Mouse (Mus musculus) midbrain, postnatal 0 days (tissue): ENCODE data around the gene Scnn1b. TPM values are rescaled to one million over a fixed set of nuclear protein-coding genes. Genes with fewer than 3 reads are reported as not detected.

ENCODE experiments used
- ATAC-seq: fragments of 200-750 bp; cut with Nextera tagmentation; 2 replicates; pipeline ENCODE4 v1.8.0; 2017; ENCODE audit warnings: moderate number of reproducible peaks, mild to moderate bottlenecking, moderate TSS enrichment, moderate library complexity; ENCODE audit not compliant: low FRiP score
- DNase-seq: peaks from one replicate; pipeline ENCODE4 v3.0.0-alpha.2; 2015; ENCODE audit warnings: low spot score
- H3K27ac ChIP-seq: fragments of 300-500 bp; sonication (generic); 2 replicates; pipeline ENCODE4 v1.5.1; 2014; ENCODE audit warnings: low read depth, mild to moderate bottlenecking, low read length, mixed read lengths
- H3K27me3 ChIP-seq: fragments of 300-500 bp; sonication (generic); 2 replicates; pipeline ENCODE4 v1.6.1; 2014; ENCODE audit warnings: low read length, control low read depth, mixed read lengths; ENCODE audit not compliant: insufficient read depth
- H3K36me3 ChIP-seq: fragments of 300-500 bp; sonication (generic); 2 replicates; pipeline ENCODE4 v1.6.1; 2014; ENCODE audit warnings: low read length, control low read depth, mixed read lengths; ENCODE audit not compliant: insufficient read depth
- H3K4me1 ChIP-seq: fragments of 300-500 bp; sonication (generic); 2 replicates; pipeline ENCODE4 v1.6.1; 2014; ENCODE audit warnings: mild to moderate bottlenecking, control low read depth, antibody characterized with exemption, low read length, mixed read lengths; ENCODE audit not compliant: insufficient read depth
- H3K4me2 ChIP-seq: fragments of 300-500 bp; sonication (generic); 2 replicates; pipeline ENCODE4 v1.6.1; 2014; ENCODE audit warnings: low read depth, mild to moderate bottlenecking, low read length, mixed read lengths; ENCODE audit not compliant: poor library complexity, severe bottlenecking
- H3K4me3 ChIP-seq: fragments of 300-500 bp; sonication (generic); 2 replicates; pipeline ENCODE4 v1.5.1; 2014; ENCODE audit warnings: low read depth, mild to moderate bottlenecking, low read length, moderate library complexity
- H3K9ac ChIP-seq: fragments of 300-500 bp; sonication (generic); replicated peaks from 2 replicates; pipeline ENCODE4 v1.6.1; 2014; ENCODE audit warnings: mild to moderate bottlenecking, low read length, moderate library complexity, mixed read lengths; ENCODE audit not compliant: poor library complexity, severe bottlenecking
- H3K9me3 ChIP-seq: fragments of 300-500 bp; sonication (generic); 2 replicates; pipeline ENCODE4 v1.6.1; 2016; ENCODE audit warnings: low read length, control low read depth
- CTCF ChIP-seq: IDR thresholded peaks from 2 replicates; pipeline ENCODE4 v1.5.1; 2016; ENCODE audit warnings: antibody characterized with exemption, mild to moderate bottlenecking
- WGBS: fragments of 180-500 bp; shearing (Covaris S2); extraction: QIAGEN DNeasy Blood & Tissue Kit; methylation state at CpG from one replicate; pipeline ENCODE4 v1.1.7; 2014; 5-methylcytosine and 5-hydroxymethylcytosine counted together
- polyA plus RNA-seq: library from polyadenylated mRNA; unstranded; fragments of >200 nt; fragmentation: Nextera tagmentation; extraction: Ambion mirVana; gene quantifications from 2 replicates; pipeline ENCODE4 v1.2.1, GENCODE M21; 2015
- total RNA-seq: library from RNA; depleted of rRNA; stranded (reverse); fragments of >200 nt; gene quantifications from 2 replicates; pipeline ENCODE4 v1.2.3, GENCODE M21; 2014

The Scnn1b gene
- total and polyA plus RNA-seq, 2 experiments from 2014 or later, result 0.47 to 0.60 TPM

GRCm38 (mm10) chr7:121946196-121946595 is 81.4 kb downstream of the Scnn1b start:
- Histone ChIP-seq H3K9ac (no peak overlapping the region), H3K36me3 (peaks cover 9% of the 10 kb centered on the region), H3K27ac (no peak overlapping the region), H3K4me3 (no peak overlapping the region), H3K4me1 (no peaks in the 10 kb centered on the region), H3K9me3 (no peaks in the 10 kb centered on the region), H3K27me3 (no peaks in the 10 kb centered on the region), H3K4me2 (no peak overlapping the region)
- DNase-seq (no peak), ATAC-seq (no peak)
- WGBS, result 80% methylated on average over 5 of the region's 5 CpGs
- no peak for TF ChIP-seq CTCF

DNA sequence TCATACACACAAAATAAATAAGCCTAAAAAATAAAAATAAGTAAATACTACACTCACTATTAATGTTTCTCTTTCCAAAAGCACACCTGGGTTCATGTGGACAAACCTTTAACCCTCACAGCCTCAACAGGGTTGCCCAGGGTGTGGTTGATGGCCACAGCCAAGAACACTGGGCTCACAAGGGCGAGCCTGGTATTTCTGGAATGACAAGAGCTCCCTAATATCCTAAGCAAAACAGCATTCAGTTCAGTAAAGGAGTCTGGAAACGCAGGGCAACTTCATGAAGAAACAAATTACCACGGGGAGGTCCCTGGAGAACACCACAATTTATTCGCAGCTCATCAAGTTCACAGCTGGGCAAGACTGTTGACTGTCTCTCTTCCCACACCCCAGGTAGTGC is 82.7 kb downstream of the Scnn1b start:
- ATAC-seq (no peak), DNase-seq (no peak)
- Histone ChIP-seq H3K4me3 (no peak overlapping the region), H3K4me1 (no peaks in the 10 kb centered on the region), H3K4me2 (no peak overlapping the region), H3K27ac (no peak overlapping the region), H3K9ac (no peak overlapping the region), H3K9me3 (no peaks in the 10 kb centered on the region), H3K27me3 (no peaks in the 10 kb centered on the region), H3K36me3 (peaks cover 6% of the 10 kb centered on the region)
- 76% methylated on average over 4 of the region's 4 CpGs for WGBS
- TF ChIP-seq CTCF, result no peak

GRCm38 (mm10) chr7:121954891-121955669 is 90.2 kb downstream of the Scnn1b start:
- TF ChIP-seq CTCF, result no peak
- peaks cover 16% of the 10 kb centered on the region for H3K36me3 ChIP-seq
- no peaks in the 10 kb centered on the region for H3K27me3 ChIP-seq
- H3K4me2 ChIP-seq, result no peak overlapping the region
- no peak for ATAC-seq
- DNase-seq, result no peak
- H3K9ac ChIP-seq, result no peak overlapping the region
- no peaks in the 10 kb centered on the region for H3K4me1 ChIP-seq
- WGBS, result 93% methylated on average over 11 of the region's 11 CpGs
- no peak overlapping the region for H3K27ac ChIP-seq
- no peaks in the 10 kb centered on the region for H3K9me3 ChIP-seq
- no peak overlapping the region for H3K4me3 ChIP-seq

DNA sequence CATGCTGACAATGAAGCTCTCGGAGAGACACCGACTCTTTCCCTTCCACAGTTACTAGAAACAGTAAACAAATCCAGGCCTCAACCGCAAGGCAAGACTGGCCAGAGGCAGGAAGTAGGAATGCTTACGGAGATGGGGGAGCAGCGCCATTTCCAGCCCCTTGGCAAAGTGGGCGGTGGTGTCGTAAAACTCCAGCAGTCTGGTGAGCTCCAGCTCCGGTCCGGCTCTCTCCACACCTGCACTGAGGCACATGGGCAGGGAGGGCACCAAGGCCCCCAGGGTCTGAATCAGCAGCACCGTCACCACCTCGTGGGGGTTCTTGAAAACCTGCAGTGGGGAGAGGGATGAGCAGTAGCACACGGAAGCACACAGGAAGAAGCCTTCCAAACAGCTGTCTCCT is 91.0 kb downstream of the Scnn1b start:
- H3K9ac ChIP-seq, result no peak overlapping the region
- H3K36me3 ChIP-seq, result peaks cover 15% of the 10 kb centered on the region
- 93% methylated on average over 12 of the region's 12 CpGs for WGBS
- TF ChIP-seq CTCF, result no peak
- no peak overlapping the region for H3K4me3 ChIP-seq
- ATAC-seq (no peak), DNase-seq (no peak)
- no peaks in the 10 kb centered on the region for H3K4me1 ChIP-seq
- H3K27ac ChIP-seq, result no peak overlapping the region
- no peaks in the 10 kb centered on the region for H3K27me3 ChIP-seq
- no peaks in the 10 kb centered on the region for H3K9me3 ChIP-seq
- no peak overlapping the region for H3K4me2 ChIP-seq

- ATAC-seq (no peak), DNase-seq (no peak)
- Histone ChIP-seq H3K4me3 (no peak overlapping the region), H3K4me2 (no peak overlapping the region), H3K9me3 (no peaks in the 10 kb centered on the region), H3K27me3 (no peaks in the 10 kb centered on the region), H3K4me1 (no peaks in the 10 kb centered on the region), H3K9ac (no peak overlapping the region), H3K27ac (no peak overlapping the region), H3K36me3 (peaks cover 20% of the 10 kb centered on the region)
- no peak for TF ChIP-seq CTCF
- 93% methylated on average over 7 of the region's 7 CpGs for WGBS
Observed at GRCm38 (mm10) chr7:121961913-121962570, 97.2 kb downstream of the Scnn1b start.

- no peak for DNase-seq
- H3K4me2 ChIP-seq, result no peak overlapping the region
Observed at GRCm38 (mm10) chr7:121962571-121962959, 97.7 kb downstream of the Scnn1b start.

More at GRCm38 (mm10) chr7:121962571-121962959, 97.7 kb downstream of the Scnn1b start:
- no peak overlapping the region for H3K4me3 ChIP-seq
- WGBS, result 79% methylated on average over 3 of the region's 3 CpGs
- H3K27me3 ChIP-seq, result no peaks in the 10 kb centered on the region
- H3K9me3 ChIP-seq, result no peaks in the 10 kb centered on the region
- peaks cover 20% of the 10 kb centered on the region for H3K36me3 ChIP-seq
- H3K9ac ChIP-seq, result no peak overlapping the region
- no peak overlapping the region for H3K27ac ChIP-seq
- no peaks in the 10 kb centered on the region for H3K4me1 ChIP-seq
- ATAC-seq, result no peak
- no peak for TF ChIP-seq CTCF
